Mouse (Mus musculus) Muller cell, postnatal 12 days (primary cell): ENCODE results near the gene Rbms3.
A peak's percentile ranks its signal among the peaks of the same experiment; 100 is the strongest.

Experiments used
- DNase-seq: peaks from one replicate; pipeline ENCODE4 v3.0.0-alpha.2; 2015; ENCODE audit errors: inconsistent ontology term

Gene Rbms3

DNA sequence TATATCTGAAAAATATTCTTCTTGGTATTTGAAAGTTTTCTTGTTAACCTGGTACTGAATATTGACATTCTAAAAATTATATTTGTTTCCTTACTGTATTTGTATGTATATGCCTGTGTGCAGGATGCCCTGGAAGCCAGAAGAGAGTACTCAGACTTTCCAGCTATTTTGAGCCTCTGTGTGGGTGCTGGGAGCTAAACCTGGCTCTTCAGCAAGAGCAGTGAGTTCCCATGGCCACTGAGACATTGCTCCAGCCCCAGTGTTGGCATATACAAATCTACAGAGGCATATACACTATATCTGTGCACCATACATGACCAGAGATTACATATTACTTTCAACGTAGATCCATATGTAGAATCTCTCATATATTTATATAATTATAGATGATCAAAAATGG is 581.1 kb downstream of the Rbms3 start:
- DNase-seq = no peak

GRCm38 (mm10) chr9:117041993-117042366 is 587.7 kb downstream of the Rbms3 start:
- DNase-seq = no peak

DNA sequence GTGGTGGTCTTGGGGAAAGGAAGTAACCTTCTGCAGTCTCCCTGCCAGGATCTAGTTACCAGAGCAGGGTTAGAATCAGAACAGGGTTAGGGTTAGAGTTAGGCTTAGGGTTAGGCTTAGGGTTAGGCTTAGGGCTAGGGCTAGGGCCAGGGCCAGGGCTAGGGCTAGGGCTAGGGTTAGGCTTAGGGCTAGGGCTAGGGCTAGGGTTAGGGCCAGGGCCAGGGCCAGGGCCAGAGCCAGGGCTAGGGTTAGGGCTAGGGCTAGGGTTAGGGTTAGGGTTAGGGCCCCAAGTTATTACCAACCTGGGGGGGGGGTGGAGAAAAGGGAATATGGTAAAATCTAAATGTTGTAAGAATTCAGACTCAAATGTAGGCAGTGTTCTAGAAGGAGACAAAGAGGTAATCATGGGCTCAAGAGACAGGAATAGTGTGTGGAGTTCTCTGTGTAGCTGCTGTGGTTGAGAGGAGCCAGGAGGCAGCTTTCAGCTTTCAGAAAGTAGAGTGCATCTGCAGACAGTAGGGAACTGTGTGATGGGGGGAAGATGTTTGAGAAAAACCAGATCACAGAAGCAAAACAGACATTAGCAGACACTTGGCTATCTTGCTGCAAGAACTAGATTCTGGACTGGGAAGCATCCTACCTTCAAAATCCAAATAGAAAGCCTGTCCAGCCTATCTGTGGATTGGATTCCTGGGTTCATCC is 588.3 kb downstream of the Rbms3 start:
- DNase-seq = no peak

DNA sequence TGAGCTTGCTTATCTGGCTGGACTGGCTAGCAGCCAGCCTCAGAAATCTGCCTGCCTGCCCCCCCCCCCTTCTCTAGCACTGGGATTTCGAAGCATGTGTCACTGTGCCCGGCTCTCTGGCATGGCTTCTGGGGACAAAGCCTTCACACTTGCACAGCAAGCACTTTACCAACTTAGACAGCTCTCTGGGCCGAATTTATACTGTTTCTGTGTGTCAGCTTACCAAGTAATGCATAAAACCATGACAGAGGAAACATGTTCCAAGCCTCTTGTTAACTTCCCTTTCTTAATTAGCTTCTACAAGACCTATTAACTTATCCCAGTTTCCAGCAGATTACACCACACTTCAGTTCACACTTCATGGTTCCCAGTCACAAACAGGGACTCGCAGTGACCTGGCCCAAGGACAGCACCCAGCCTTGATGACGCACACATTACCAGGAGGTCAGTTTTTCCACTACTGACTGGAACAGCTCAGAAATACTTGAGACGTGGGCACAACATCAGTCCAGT is 589.7 kb downstream of the Rbms3 start:
- DNase-seq = peak; percentile 82

DNA sequence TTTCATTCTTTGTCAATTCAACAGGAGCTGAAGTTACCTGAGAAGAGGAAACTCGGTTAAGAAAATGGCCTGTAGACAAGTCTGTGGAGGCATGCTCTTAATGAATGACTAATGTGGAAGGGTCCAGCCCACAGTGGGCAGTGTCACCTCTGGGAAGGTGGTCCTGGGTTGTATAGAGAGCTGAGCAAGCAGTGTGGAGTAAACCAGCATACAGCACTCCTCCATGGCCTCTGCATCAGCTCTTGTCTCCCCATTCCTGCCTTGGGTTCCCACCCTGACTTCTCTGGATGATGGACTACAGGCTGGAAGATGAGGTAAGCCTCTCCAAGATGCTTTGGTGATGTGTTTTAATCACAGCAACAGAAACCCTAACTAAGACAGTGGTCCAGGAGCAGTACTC is 597.0 kb downstream of the Rbms3 start:
- no peak for DNase-seq

DNA sequence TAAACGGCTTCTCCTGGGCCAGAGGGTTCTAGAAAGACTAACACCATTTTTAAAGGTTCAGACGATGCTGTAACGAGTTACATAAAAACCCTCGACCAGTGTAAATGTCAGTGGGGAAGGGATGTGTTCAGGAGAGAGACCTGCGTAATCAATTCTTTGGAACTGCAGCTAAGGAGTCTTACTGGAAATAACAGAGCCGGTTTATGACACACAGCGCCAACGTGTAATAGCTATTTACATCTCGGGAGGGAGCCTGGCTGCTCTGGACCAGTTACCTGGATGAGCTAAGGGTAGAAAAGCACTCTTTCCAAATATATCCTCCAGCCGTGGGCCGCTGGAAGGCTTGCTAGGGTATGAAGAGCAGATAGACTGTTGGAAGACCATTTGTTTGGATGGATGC is 598.5 kb downstream of the Rbms3 start:
- no peak for DNase-seq

- peak; percentile 60 for DNase-seq
Measured at GRCm38 (mm10) chr9:117030837-117031236, 598.9 kb downstream of the Rbms3 start.

GRCm38 (mm10) chr9:117029953-117030352 is 599.8 kb downstream of the Rbms3 start:
- DNase-seq = no peak

- DNase-seq = no peak
Measured at GRCm38 (mm10) chr9:117028586-117028985, 601.1 kb downstream of the Rbms3 start.

- DNase-seq = no peak
Measured at GRCm38 (mm10) chr9:117022086-117022485, 607.6 kb downstream of the Rbms3 start.

- DNase-seq = no peak
Measured at GRCm38 (mm10) chr9:117021506-117021905, 608.2 kb downstream of the Rbms3 start.

GRCm38 (mm10) chr9:117020216-117020615 is 609.5 kb downstream of the Rbms3 start:
- DNase-seq = no peak

- DNase-seq = peak; percentile 77
Measured at GRCm38 (mm10) chr9:117018741-117019163, 611.0 kb downstream of the Rbms3 start.

DNA sequence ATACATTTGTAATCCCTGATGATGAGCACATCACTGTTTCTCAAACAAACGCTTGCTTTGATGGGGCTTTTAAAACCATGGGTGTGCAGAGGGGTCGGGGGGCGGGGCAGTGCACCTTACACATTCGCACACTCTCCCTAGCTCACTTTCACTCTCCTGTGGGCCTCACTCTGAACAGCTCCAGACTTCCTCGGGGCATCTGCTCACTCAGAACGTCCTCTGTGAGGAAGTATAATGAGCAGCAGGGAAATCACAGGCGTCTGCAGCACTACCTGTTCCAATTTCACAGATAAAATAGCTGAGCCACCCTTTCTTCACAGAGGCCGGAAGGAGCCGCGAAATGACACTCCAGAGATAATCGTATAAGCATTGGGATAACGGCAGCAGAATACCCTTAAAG is 611.4 kb downstream of the Rbms3 start:
- DNase-seq = no peak

- DNase-seq = peak; percentile 75
Measured at GRCm38 (mm10) chr9:117016605-117017319, 613.0 kb downstream of the Rbms3 start.

GRCm38 (mm10) chr9:117013386-117013785 is 616.3 kb downstream of the Rbms3 start:
- no peak for DNase-seq

DNA sequence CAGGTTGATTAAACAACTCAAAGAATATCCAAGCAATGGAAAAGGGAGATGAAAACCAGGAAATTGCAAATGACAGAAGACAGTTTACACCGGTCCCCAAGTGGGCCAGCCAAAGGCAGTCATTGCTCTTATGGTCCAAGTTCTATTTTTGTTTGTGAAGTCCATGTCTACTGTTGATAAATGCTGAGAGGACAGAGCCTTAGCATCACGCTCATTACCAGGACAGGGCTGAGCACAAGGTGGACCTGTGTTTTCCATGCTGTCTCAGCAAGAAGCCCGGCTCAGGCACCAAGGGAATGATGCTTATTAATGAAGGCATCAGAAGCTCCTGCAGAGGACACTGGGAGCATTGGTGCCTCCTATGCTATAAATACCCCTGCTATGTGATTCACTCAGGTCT is 618.9 kb downstream of the Rbms3 start:
- no peak for DNase-seq

GRCm38 (mm10) chr9:117008194-117008593 is 621.5 kb downstream of the Rbms3 start:
- DNase-seq = no peak

DNA sequence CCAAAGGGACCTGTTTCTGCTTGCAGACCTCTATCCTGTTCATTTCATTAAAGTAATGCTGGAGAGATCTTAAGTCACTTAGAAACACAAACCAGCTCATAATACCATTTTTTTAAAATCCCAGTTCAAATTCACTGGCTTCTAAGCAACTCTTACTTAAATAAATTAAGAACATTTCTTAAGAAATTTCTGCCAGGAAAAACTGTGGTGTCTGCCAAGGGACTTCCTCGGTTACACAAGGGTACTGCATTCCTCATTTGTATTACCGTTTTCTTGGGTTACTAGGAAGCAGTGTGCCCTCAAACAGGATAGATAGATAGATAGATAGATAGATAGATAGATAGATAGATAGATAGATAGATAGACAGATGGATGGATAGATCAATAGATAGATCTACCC is 627.6 kb downstream of the Rbms3 start:
- DNase-seq = no peak

DNA sequence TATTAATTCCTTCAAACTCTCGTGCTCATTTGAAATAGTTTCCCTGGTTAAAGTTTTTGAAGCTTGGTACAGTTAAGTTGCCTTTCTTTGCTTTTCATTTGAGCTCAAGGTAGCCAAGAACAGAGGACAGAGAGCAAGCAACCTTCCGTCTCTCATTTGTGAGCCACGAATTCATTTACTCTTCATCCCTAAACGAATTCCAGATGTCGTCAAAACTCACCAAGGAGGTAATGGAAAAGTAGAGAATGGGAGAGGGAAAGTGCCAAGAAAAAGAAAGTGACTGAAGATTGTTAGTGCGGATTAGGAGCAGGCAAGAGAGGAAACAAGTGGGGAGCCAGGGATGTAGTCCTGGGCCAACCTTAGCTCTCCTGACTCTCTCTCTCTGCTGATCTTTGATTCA is 630.5 kb downstream of the Rbms3 start:
- peak; percentile 23 for DNase-seq

GRCm38 (mm10) chr9:116990321-116990720 is 639.4 kb downstream of the Rbms3 start:
- no peak for DNase-seq

- no peak for DNase-seq
Measured at GRCm38 (mm10) chr9:116980801-116981200, 648.9 kb downstream of the Rbms3 start.

GRCm38 (mm10) chr9:116977428-116977827 is 652.3 kb downstream of the Rbms3 start:
- no peak for DNase-seq
